Mouse (Mus musculus): ENCODE results near the gene Dusp11.
A peak's percentile ranks its signal among the peaks of the same experiment; 100 is the strongest.
"Not testable (repeated sequence)": the region's sequence is repeated elsewhere in the genome, so short reads cannot be mapped to it uniquely, and the experiment has no call there.

Gene Dusp11

GRCm38 (mm10) chr6:85936508-85937465, 24.7 kb downstream of the Dusp11 start:
- DNase-seq (ENCODE audit: low spot score), result peak; percentile 49

- no peak for DNase-seq (ENCODE audit: low spot score)
Measured at GRCm38 (mm10) chr6:85935646-85936045, 25.8 kb downstream of the Dusp11 start.

GRCm38 (mm10) chr6:85934047-85934446, 27.4 kb downstream of the Dusp11 start:
- no peak for DNase-seq (ENCODE audit: low spot score)

GRCm38 (mm10) chr6:85929312-85929711, 32.2 kb downstream of the Dusp11 start:
- DNase-seq (ENCODE audit: low spot score), result no peak

- no peak for DNase-seq (ENCODE audit: low spot score)
Measured at GRCm38 (mm10) chr6:85927476-85928464, 33.7 kb downstream of the Dusp11 start.

- DNase-seq (ENCODE audit: low spot score), result no peak
Measured at GRCm38 (mm10) chr6:85926709-85927108, 34.8 kb downstream of the Dusp11 start.

- no peak for DNase-seq (ENCODE audit: low spot score)
Measured at GRCm38 (mm10) chr6:85923643-85924042, 37.8 kb downstream of the Dusp11 start.

- DNase-seq (ENCODE audit: low spot score), result no peak
Measured at GRCm38 (mm10) chr6:85919401-85919800, 42.1 kb downstream of the Dusp11 start.

- not testable (repeated sequence) for DNase-seq (ENCODE audit: low spot score)
Measured at GRCm38 (mm10) chr6:85918341-85918740, 43.1 kb downstream of the Dusp11 start.

GRCm38 (mm10) chr6:85916596-85916995, 44.9 kb downstream of the Dusp11 start:
- no peak for DNase-seq (ENCODE audit: low spot score)

GRCm38 (mm10) chr6:85915539-85916513, 45.6 kb downstream of the Dusp11 start, which contains the start of gene Nat8f1:
Nat8f1 (minus strand) TSS chr6:85915687.
- not testable (repeated sequence) for DNase-seq (ENCODE audit: low spot score)

GRCm38 (mm10) chr6:85915141-85915538, 46.3 kb downstream of the Dusp11 start:
- no peak for DNase-seq (ENCODE audit: low spot score)

- no peak for DNase-seq (ENCODE audit: low spot score)
Measured at GRCm38 (mm10) chr6:85911587-85911986, 49.9 kb downstream of the Dusp11 start, which contains the start of gene Tprkb. Tprkb (plus strand) TSS chr6:85911865.

GRCm38 (mm10) chr6:85909704-85910103, 51.8 kb downstream of the Dusp11 start:
- DNase-seq (ENCODE audit: low spot score), result no peak

GRCm38 (mm10) chr6:85908341-85908740, 53.1 kb downstream of the Dusp11 start:
- DNase-seq (ENCODE audit: low spot score), result no peak

- not testable (repeated sequence) for DNase-seq (ENCODE audit: low spot score)
Measured at GRCm38 (mm10) chr6:85906911-85907351, 54.5 kb downstream of the Dusp11 start.

- DNase-seq (ENCODE audit: low spot score), result peak; percentile 41
Measured at GRCm38 (mm10) chr6:85904642-85905061, 56.8 kb downstream of the Dusp11 start, which contains the start of gene Nat8f4. Nat8f4 (minus strand) TSS chr6:85904884.

- DNase-seq (ENCODE audit: low spot score), result no peak
Measured at GRCm38 (mm10) chr6:85902303-85902702, 59.2 kb downstream of the Dusp11 start.

GRCm38 (mm10) chr6:85898596-85899475, 62.6 kb downstream of the Dusp11 start:
- DNase-seq (ENCODE audit: low spot score), result not testable (repeated sequence)
